Mouse (Mus musculus): ENCODE results near the gene Rabl6. TPM values are rescaled to one million over a fixed set of nuclear protein-coding genes. Genes with fewer than 3 reads are reported as not detected.

Gene Rabl6
- total RNA-seq, 2 experiments from 2014 or later, result 117 to 128 TPM

GRCm38 (mm10) chr2:25596765-25597510 is 11.4 kb downstream of the Rabl6 start:
- no peak for DNase-seq (ENCODE audit: low spot score in 2 of 2)

DNA sequence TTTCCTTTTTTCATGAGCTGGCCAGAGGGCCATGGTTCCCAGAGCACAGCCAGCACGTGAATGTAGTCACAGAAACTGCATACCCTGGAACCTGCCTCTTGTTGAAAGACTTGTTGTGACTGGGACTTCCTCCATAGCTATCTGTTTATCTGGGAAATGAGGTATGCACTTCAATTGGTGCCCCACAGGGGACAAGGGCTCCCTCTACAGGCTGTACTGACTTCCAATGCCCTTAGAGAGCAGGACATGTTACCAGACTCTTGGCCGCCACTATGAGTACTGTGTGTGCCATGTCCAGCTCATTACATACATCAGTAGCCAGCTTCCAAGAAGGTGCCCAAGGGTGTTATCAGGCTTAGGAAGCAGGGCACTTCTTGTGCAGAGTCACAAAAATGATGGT is 16.5 kb downstream of the Rabl6 start:
- DNase-seq (ENCODE audit: low spot score in 2 of 2), result no peak

GRCm38 (mm10) chr2:25588227-25588907 is 20.0 kb downstream of the Rabl6 start:
- DNase-seq (ENCODE audit: low spot score in 2 of 2), result no peak

GRCm38 (mm10) chr2:25587290-25587689 is 21.0 kb downstream of the Rabl6 start:
- no peak for DNase-seq (ENCODE audit: low spot score in 2 of 2)

DNA sequence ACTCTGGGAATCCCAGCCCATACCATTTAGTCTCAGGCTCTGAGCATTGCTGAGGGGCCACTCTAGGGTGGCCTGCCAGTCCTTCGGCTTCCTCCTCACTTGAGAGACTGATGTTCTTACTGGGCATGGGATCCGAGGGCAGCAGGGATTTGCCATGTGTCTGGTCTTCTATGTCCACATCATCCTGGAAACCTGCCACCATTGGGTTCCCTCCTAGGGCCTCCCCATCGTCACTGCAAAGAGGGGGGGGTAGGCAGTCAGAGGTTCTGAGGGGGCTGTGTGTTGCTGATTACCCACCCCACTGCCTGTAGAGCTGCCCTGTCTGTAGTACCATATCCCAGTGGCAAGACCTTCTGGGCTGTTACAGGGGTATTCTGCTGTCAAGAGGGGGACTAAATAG is 22.7 kb downstream of the Rabl6 start:
- no peak for DNase-seq (ENCODE audit: low spot score in 2 of 2)

GRCm38 (mm10) chr2:25584856-25585255 is 23.5 kb downstream of the Rabl6 start:
- DNase-seq (ENCODE audit: low spot score in 2 of 2), result no peak

DNA sequence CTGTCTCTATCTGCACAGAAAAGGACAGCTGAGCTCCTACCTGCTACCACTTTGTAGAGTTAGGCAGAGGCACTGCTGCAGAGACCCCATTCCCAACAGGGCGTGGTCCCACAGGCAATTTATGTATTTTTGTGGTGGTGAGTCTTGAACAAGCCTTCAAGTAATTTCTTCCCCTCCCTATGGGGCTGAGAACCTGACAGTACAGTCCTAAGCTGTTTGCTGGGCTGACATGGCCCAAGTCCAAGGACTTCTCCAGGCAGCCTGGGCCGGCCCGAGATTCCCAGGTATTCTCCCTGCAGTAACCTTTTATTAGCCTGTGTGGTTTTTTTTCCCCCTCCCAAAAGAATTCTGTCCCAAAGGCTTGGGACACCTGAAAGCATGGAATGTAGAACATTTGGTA is 24.2 kb downstream of the Rabl6 start:
- DNase-seq (ENCODE audit: low spot score in 2 of 2), result no peak

DNA sequence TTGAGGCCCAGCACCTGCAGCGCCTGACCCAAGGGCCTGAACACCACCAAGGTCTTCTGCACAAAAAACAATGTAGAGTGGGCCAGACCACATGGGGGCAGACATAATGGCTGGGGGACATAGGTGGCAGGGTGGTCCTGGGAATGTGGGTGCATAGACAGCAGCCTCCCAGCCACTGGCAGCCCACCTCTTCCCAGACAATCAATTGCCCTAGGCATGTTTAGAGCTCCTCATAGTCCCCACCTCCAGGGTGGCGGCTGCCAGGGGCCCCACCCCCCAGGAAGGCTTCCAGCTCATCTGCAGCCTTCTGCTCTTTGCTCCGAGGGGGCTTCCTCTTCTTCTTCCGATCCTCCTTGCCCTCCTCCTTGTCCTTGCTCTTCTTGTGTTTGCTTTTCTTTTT is 24.8 kb downstream of the Rabl6 start:
- DNase-seq (ENCODE audit: low spot score in 2 of 2), result no peak

DNA sequence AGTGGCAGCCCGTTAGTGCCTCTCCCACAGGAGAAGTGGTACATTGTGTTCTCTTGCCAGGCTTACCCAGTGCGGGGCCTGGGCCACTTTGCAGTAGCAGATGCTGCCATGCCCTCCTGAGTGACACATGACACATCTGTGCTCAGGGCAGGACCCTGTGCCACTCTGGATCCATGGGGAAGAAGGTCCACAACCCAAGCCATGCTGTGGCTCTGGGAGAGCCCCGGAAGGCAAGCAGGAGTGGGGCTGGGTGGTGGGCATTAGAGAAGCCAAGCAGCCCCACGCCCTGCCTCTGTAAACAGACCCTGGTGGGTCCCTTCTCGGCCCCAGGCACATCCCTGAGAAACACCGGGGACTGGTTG is 25.2 kb downstream of the Rabl6 start:
- no peak for DNase-seq (ENCODE audit: low spot score in 2 of 2)

- no peak for DNase-seq (ENCODE audit: low spot score in 2 of 2)
Measured at GRCm38 (mm10) chr2:25582466-25583119, 25.7 kb downstream of the Rabl6 start.

DNA sequence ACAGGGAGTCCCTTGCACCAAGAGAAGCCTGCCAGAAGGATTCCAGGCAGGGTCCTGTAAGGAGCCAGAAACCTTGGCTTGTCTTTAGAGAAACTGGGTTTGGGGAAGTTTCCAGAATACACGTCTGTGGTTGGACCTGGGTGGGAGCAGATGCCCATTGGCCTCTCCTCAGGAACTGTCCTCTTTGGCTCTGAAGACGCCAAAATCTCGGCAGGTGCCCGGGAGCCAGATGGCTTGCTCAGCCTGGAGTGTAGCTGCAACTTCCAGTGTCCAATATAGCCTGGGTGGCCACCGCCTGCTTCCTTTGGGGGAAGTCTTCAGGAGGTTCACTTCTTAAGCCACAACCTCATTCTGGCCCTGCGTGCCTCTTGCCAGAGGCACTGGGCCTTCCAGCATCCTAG is 26.4 kb downstream of the Rabl6 start:
- no peak for DNase-seq (ENCODE audit: low spot score in 2 of 2)

DNA sequence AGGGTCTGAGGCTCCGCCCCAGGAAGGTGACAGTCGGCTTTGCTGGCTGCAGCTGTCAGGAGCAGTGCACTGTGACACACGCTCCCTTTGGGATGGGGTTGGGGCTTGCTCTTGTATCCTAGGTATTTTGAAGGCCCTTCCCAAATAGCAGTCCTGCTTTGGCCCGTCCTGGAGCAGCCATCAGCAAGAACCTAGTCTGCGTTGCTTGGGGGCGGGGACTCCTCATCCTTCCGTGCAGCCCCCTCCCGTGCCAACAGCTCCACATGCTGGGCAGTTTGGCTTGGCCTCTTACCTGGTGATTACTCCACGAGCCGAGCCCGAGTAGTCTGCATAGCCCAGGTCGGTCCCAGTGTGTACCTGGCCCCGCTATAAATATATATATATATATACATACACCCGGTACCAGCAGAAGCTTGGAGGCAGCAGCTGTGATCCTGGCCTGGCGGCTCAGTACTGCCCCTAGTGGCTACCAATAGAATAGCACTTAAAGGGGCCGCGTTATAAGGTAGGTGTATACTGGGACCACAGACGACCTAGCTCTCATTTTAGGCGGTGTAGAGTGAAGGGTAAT is 26.9 kb downstream of the Rabl6 start, which contains the start of gene Ajm1:
Gene Ajm1 (minus strand): TSS at position 464 of the 571 bp plus-strand sequence.
- DNase-seq (ENCODE audit: low spot score in 2 of 2), result no peak

DNA sequence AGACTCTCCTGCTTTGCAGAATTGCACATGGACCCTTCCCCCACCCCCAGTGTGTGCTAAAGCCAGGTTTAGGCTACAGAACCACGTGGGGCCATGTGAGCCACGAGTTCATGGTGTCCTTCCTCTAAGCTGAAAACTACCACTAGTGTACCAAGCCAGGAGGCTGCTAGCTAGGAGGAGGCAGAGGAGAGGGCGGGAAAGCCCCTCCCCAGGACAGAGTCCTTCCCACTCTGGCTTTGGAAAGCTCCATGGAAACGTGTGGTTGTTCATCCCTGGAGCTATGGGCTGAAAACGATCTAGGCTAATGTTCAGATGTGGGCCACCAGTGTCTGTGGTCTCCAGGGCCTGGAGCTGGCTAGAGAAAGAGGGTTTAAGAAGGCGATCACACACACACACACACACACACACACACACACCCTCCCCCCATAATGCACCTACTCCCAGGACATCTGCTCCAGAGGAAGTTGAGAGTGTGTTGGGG is 27.7 kb downstream of the Rabl6 start:
- DNase-seq (ENCODE audit: low spot score in 2 of 2), result no peak

DNA sequence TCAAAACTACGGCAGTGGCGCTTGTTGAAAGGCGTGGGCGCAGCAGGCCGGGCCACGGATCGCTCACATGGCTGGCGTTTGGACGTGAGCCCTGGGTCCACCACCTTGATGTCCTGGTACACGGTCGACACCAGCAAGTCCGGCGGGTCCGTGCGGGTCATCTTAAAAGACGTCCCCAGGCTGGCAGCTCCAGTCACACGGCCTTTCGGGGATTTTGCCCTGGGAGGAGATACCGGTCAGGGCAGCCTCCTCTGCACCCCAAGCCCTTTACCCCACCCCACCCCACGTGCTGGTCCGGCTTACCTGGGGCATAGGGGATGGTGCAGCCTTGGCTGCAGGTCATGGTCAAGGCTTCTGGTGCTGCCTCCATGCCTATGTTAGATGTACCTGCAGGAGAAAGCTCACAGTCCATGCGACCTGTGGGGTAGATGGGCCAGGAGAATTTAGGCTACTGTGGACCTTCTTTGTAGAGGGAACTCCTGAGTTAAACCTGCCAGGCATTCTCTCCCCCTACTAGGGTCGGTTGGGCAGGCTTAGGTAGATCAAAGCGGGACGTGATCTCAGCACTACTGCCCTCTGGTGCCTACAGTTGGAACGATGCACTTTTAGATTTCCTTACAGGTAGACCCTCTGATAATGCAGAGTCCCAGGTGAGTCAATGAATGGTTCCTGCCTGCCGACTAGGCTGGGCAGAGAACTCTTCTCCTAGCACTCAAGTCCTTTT is 28.4 kb downstream of the Rabl6 start:
- DNase-seq (ENCODE audit: low spot score in 2 of 2), result no peak

- no peak for DNase-seq (ENCODE audit: low spot score in 2 of 2)
Measured at GRCm38 (mm10) chr2:25578796-25579736, 29.3 kb downstream of the Rabl6 start.

DNA sequence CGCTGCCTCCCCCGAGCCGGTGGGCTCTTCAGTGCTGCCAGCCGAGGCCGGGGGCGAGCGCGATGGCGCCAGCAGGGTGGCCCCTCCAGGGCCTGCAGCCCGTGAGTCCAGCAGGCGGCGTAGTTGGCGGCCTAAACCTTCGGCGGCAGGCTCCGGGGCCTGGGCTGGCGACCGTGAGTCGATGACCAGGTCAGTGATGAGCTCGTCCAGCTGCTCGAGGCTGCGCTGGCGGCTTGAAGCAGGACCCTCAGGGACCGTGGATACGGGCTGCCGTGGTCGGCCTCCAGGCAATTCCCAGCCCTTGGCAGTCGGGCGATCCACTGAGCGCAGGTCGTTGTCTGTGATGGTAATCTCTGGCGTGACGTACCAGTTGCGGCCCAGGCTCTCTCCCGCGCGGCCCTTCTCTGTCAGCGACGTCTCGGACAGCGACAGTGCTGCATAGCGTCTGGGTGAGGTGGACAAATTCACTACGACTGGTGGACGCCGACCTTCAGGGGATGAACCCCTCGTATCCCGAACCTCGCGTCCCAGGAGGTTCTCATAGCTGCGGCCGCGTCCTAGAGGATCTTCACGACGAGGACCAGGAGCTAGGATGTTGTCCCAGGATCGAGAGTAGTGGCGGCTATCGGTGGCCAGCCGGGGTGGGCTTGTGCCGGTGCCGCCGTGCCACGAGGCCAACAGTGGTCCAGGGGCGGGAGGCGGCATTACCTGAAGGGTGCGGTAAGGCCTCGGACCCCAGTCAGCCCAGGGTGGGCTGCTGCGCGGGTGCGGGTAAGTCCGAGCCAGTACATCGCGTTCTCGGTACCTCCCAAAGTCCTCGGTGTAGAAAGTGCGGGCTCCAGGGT is 30.1 kb downstream of the Rabl6 start:
- no peak for DNase-seq (ENCODE audit: low spot score in 2 of 2)

GRCm38 (mm10) chr2:25576965-25577891 is 31.1 kb downstream of the Rabl6 start:
- DNase-seq (ENCODE audit: low spot score in 2 of 2), result no peak
